Mouse (Mus musculus) yolk sac, embryonic 10.5 days (tissue): ENCODE measurements around the gene Gm43951.
"Not testable (repeated sequence)": the region's sequence is repeated elsewhere in the genome, so short reads cannot be mapped to it uniquely, and the experiment has no call there.

Source experiments
- DNase-seq: peaks from one replicate; pipeline ENCODE4 v3.0.0-alpha.2; 2017; ENCODE audit warnings: low spot score

Gene Gm43951

DNA sequence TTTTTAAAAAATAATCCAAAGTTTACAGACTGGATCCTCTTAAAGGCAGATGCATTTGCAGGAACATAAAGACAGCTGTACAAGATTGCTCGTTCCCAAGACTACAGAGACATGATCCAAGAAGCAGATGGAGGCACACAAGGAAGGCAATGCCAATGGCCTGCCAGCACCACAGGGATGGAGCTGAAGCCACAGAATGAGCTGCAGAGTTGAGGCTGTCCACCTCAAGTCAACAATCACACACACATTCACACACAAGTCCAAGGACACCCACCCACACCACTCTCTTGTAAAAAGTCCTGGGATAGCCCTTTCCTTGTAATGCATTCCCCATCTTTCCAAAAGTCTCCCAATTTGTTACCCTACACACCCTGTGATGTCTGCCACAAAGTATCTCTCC lies 3.2 kb downstream of the Gm43951 start:
- DNase-seq = no peak

DNA sequence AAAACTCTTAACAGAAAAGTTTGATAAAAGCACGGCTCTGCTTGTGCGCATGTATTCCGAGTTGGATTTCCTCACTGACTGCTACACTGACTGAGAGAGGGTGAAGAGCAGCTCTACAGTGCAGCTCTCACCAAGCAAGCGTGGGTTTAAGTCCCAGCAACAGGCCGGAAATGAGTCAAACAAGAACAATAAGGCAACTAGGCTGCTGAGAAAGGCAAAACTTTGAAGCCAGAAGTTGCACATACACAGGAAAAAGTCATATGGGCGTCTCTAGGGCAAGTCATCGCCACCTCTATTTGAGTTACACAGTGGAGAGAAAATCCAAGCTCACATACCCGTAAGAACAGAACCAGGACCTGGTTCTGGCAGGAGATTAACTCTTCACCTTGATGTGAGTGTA lies 10.1 kb downstream of the Gm43951 start:
- no peak for DNase-seq

- DNase-seq = no peak
Observed at GRCm38 (mm10) chr11:72194259-72194658, 12.4 kb downstream of the Gm43951 start.

GRCm38 (mm10) chr11:72190857-72191256 lies 15.8 kb downstream of the Gm43951 start:
- DNase-seq = no peak

- DNase-seq = no peak
Observed at GRCm38 (mm10) chr11:72184252-72184651, 22.4 kb downstream of the Gm43951 start.

DNA sequence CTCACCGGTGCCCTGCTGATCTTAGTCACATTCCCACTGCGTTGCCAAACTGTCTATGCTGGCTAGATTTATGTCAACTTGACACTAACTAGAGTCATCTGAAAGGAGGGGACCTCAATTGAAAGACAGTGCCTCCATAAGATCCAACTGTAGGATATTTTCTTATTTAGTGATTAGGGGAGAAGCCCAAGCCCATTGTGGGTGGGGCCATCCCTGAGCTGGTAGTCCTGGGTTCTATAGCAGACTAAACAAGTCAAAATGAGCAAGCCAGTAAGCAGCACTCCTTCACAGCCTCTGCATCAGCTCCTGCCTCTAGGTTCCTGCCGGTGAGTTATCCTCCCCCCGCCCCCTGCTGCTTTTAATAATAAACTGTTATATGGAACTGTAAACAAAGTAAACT lies 25.5 kb downstream of the Gm43951 start:
- DNase-seq = no peak

DNA sequence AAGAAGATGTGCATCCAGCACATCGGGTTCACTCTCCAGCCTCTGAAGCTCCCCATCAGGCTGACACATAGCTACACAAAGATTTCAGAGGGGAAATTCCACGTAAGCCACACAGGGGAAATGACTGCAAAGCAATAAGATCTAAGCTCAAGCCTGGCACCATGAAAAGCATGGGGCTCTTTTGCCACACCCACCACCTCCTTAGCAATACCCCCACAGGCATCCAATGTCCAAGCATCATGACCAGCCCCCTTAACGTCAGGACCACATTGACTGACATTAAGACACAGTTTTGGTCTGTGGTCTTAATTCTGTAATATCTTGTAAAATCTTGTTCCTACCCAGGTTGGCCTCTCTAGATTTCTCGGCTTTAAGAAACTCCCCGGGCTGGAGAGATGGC lies 26.1 kb downstream of the Gm43951 start:
- no peak for DNase-seq

DNA sequence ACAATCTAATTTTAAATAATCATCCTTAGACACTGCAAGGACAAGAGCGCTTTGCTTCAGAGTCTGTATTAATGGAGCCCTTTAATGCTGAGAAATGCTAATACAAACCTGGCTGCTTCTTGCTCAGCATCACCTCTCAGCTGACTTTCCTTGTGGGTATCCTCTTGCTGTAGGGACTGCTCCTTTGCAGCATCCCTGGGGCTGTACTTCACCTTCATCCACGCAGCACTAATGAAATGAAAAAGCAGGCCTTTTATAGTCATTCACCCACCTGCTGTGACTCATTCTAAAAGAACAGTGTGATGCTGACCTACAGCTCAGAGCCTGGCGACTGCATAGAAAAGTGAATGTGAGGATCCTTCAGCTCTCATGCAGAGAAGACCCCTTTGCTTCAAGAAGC lies 30.1 kb downstream of the Gm43951 start:
- DNase-seq = no peak

GRCm38 (mm10) chr11:72175966-72176365 lies 30.7 kb downstream of the Gm43951 start:
- no peak for DNase-seq

DNA sequence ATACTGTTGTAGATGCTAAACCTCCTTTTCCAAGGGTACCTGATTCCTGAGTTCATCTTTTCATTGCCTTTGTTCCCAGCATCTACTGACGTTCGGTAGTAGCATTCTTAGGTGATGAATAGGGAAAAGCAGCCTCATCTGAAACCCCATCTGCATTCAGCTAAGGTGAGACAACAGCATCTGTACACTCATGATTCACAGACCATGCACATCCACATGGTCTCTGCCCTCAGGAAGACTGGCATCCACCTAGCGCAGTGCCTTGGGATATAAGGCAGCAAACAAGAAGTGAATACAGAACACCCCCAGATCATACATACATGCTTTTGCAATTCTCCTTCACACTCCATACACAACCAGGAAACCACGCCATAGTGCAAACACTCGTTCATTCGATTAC lies 31.9 kb downstream of the Gm43951 start:
- no peak for DNase-seq

DNA sequence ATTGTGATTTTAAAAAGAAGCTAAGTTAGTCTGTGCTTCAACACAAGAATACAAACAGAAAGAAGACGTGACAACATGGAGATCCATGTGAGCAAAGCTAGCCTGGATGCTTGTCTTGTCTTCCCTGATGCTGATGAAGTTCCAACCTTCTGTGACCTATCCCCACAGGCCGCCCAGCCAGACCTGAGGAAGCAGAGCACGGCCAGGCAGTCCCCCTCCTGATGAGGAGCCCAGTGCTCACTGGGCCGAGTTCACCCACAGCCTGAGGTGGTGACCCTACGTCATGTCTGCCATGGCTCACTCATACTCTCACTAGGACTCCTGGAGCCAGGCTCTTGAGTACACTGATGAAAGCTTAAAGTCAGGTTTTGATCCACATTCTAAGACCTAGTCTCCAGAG lies 33.1 kb downstream of the Gm43951 start:
- no peak for DNase-seq

DNA sequence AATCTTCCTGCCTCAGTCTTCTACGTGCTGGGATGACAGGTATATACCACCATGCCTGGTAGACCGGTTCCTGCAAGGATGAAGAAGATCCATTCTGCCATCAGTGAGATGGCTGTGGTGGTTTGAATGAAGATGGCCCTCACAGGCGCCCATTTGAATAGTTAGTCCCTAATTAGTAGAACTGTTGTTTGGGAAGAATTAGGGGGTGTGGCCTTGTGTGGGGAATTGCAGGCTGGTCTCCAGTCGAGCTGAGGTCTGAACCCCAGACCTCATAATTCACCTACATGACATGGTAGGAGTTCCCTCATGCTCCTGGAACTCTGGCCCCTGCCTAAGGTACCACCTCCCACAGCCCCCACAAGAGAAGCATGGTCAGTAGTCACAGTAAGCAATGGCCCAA lies 34.7 kb downstream of the Gm43951 start:
- not testable (repeated sequence) for DNase-seq

- peak; percentile 11 for DNase-seq
Observed at GRCm38 (mm10) chr11:72169871-72170270, 36.8 kb downstream of the Gm43951 start.

GRCm38 (mm10) chr11:72163198-72163597 lies 43.4 kb downstream of the Gm43951 start:
- DNase-seq = no peak

- no peak for DNase-seq
Observed at GRCm38 (mm10) chr11:72156624-72157023, 50.0 kb downstream of the Gm43951 start.

DNA sequence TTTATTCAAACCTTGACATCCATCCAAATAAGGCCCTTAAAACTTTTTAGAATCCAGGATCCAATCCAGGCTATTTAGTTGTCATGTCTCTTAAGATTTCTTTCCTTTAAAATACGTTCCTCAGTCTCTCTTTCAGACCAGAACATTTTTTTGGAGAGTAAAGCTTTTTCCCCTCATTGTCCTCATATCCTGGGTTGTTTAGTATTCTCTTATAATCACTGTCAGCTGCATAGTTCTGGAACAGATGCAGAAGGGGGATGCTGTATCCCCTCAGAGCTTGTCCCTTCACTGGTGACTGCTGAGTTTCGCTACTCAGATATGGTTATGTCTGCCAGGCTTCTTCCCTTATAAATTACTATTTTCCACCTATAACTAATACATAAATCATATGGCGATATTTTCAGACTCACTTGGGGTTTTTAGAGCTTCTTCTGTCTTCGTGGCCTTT lies 50.6 kb downstream of the Gm43951 start:
- DNase-seq = no peak

DNA sequence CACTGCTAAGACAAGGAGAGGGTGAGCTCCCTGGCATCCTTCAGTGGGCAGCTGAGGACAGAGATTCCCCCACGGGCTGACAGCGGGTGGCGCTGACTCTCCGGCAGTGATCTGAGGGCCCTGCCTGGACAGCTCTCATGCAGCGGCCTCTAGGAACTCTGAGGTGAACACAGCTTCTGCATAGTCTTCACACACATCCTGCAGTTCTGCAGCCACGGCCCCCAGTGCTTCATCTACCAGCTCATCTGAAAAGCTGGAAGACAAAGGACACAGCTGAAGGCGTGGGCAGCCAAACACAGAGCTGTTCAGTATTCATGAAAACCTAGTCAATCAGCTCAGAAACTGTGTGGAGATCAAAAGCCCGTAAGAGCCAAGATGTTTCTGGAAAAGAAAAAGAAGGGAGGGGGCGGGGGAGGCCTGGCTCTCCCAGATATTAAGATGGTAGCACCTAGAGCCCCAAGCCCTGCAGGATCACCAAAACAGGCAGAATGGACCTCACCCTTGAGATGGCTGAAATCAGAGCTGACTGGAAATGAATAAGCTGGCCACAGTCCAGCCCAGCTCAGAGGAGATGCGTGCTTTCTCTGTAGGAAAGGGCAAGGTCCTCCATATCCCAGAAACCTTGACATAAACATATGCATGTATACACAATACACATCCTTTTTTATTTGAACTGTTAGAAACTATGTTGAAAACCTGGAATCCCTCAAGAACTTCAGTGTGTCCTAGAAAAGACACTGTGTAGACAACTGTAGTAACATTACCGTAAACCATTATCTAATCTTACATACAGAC lies 51.3 kb downstream of the Gm43951 start:
- DNase-seq = no peak
